Mouse (Mus musculus) midbrain, embryonic 13.5 days (tissue): ENCODE measurements at regions not wholly inside any gene's neighbourhood (a gene's known extent, or its start where the extent isn't known, plus 50 kb on each side); places are given as distances from the start of the nearest gene placed in this dataset.

Experiments used
- ATAC-seq: fragments of 200-750 bp; cut with Nextera tagmentation; 2 replicates; pipeline ENCODE4 v1.8.0; 2017; ENCODE audit warnings: mild to moderate bottlenecking, moderate TSS enrichment, moderate library complexity
- H3K27ac ChIP-seq: fragments of 300-500 bp; sonication (generic); 2 replicates; pipeline ENCODE4 v1.5.1; 2015; ENCODE audit warnings: inconsistent platforms, mild to moderate bottlenecking, moderate library complexity
- H3K27me3 ChIP-seq: fragments of 300-500 bp; sonication (generic); 2 replicates; pipeline ENCODE4 v1.6.1; 2015; ENCODE audit warnings: mild to moderate bottlenecking, inconsistent platforms
- H3K36me3 ChIP-seq: fragments of 300-500 bp; sonication (generic); 2 replicates; pipeline ENCODE4 v1.6.1; 2015; ENCODE audit warnings: mild to moderate bottlenecking, inconsistent platforms
- H3K4me1 ChIP-seq: fragments of 300-500 bp; sonication (generic); replicated peaks from 2 replicates; pipeline ENCODE4 v1.6.1; 2015; ENCODE audit warnings: inconsistent platforms
- H3K4me2 ChIP-seq: fragments of 300-500 bp; sonication (generic); replicated peaks from 2 replicates; pipeline ENCODE4 v1.6.1; 2015; ENCODE audit warnings: moderate library complexity, mild to moderate bottlenecking, inconsistent platforms
- H3K4me3 ChIP-seq: fragments of 300-500 bp; sonication (generic); replicated peaks from 2 replicates; pipeline ENCODE4 v1.5.1; 2015; ENCODE audit warnings: mild to moderate bottlenecking, inconsistent platforms
- H3K9ac ChIP-seq: fragments of 300-500 bp; sonication (generic); replicated peaks from 2 replicates; pipeline ENCODE4 v1.6.1; 2015; ENCODE audit warnings: mild to moderate bottlenecking, inconsistent platforms
- H3K9me3 ChIP-seq: fragments of 300-500 bp; sonication (generic); 2 replicates; pipeline ENCODE4 v1.6.1; 2016; ENCODE audit warnings: mild to moderate bottlenecking, inconsistent platforms
- WGBS: fragments of 180-500 bp; shearing (Covaris S2); methylation state at CpG from one replicate; pipeline ENCODE4 v1.1.7; 2015; 5-methylcytosine and 5-hydroxymethylcytosine counted together

DNA sequence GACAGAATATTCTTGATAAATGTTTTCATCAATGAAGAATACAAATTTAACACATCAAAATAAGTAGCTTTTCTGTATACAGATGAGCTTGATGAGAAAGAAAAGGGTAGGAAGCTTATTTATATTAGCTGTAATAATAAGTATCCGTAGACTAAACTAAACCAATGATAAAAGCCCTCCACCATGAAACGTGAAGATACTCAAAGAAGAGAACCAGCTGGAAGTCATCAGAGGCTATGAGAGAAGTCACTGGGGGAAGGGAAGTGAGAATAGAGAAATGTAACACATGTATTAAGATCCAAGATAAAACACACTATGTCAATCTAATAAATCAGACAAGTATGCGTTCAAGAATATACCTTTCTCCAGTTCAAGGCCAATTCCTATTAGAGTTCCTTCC, 382.7 kb upstream of the Dppa4 start:
- no peak overlapping the region for H3K4me2 ChIP-seq
- no peaks in the 10 kb centered on the region for H3K4me1 ChIP-seq
- no peak overlapping the region for H3K4me3 ChIP-seq
- no peak overlapping the region for H3K27ac ChIP-seq
- no peaks in the 10 kb centered on the region for H3K9me3 ChIP-seq
- ATAC-seq: no peak
- no peaks in the 10 kb centered on the region for H3K36me3 ChIP-seq
- 91% methylated on average over 3 of the region's 3 CpGs for WGBS
- no peaks in the 10 kb centered on the region for H3K27me3 ChIP-seq
- H3K9ac ChIP-seq: no peak overlapping the region

DNA sequence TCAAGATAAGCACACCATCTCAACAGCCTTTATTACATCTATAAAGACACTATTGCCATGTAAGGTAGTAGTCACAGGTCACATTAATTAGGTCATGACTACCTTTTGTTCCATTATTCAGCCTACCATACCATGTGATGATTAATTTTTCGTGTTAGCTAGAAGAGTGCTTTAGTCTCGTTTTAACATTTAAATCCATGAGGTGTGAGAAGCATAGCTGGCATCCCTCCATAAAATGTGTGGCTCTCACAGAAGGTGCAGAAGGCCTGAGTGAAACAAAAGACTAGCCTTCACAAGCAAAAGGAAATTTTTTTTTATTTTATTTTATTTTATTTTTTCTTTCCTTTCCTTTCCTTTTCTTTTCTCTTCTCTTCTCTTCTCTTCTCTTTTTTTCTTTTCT, 345.5 kb upstream of the Dppa4 start:
- no peaks in the 10 kb centered on the region for H3K9me3 ChIP-seq
- 80% methylated on average over 2 of the region's 2 CpGs for WGBS
- no peak overlapping the region for H3K9ac ChIP-seq
- H3K4me3 ChIP-seq: no peak overlapping the region
- H3K36me3 ChIP-seq: no peaks in the 10 kb centered on the region
- H3K27me3 ChIP-seq: no peaks in the 10 kb centered on the region
- no peak for ATAC-seq
- no peaks in the 10 kb centered on the region for H3K4me1 ChIP-seq
- no peak overlapping the region for H3K27ac ChIP-seq
- no peak overlapping the region for H3K4me2 ChIP-seq
